Mouse (Mus musculus): ENCODE data around the gene Cdh20. TPM values are rescaled to one million over a fixed set of nuclear protein-coding genes. Genes with fewer than 3 reads are reported as not detected.

The Cdh20 gene
- 2.9 and 4.1 TPM in 2 replicates for polyA plus RNA-seq (2015; fragmentation: Nextera tagmentation; extraction: Ambion mirVana)

GRCm38 (mm10) chr1:104768371-104769249 lies at the start of gene Cdh20:
Gene Cdh20, plus strand, starts transcription at chr1:104768529.
- Histone ChIP-seq H3K9ac (ENCODE audit: low read depth, low read length) (peak within 1 kb of the TSS; percentile 80), H3K27ac (ENCODE audit: low read length) (peak within 1 kb of the TSS; percentile 23; the same call in 1 of the 2 replicates)
- whole genome bisulfite sequencing = under 1% methylated on average over 46 of the region's 46 CpGs

GRCm38 (mm10) chr1:104746816-104747215 lies 21.5 kb upstream of the Cdh20 start:
- H3K4me1 ChIP-seq (ENCODE audit: control insufficient read depth, insufficient read depth, low read length) = no peaks in the 10 kb centered on the region
- no peak overlapping the region for H3K4me3 ChIP-seq (ENCODE audit: low read depth, low read length)
- no peaks in the 10 kb centered on the region for H3K9me3 ChIP-seq (replicated peaks; ENCODE audit: control insufficient read depth, low read length, poor library complexity, severe bottlenecking)
- ATAC-seq = peak; percentile 71
- no peaks in the 10 kb centered on the region for H3K36me3 ChIP-seq (ENCODE audit: control insufficient read depth, insufficient read depth, low read length)
- no peaks in the 10 kb centered on the region for H3K27me3 ChIP-seq (ENCODE audit: control insufficient read depth, insufficient read depth, low read depth, low read length)
- H3K4me2 ChIP-seq (ENCODE audit: low read length) = no peak overlapping the region
- H3K9ac ChIP-seq (ENCODE audit: low read depth, low read length) = no peak overlapping the region
- 6% methylated on average over 1 of the region's 1 CpGs for WGBS
- no peak overlapping the region for H3K27ac ChIP-seq (ENCODE audit: low read length)

More at GRCm38 (mm10) chr1:104768371-104769249, at the start of gene Cdh20:
- Histone ChIP-seq H3K4me3 (ENCODE audit: low read depth, low read length) (peak within 1 kb of the TSS; percentile 65), H3K9me3 (replicated peaks; ENCODE audit: control insufficient read depth, low read length, poor library complexity, severe bottlenecking) (no peaks in the 10 kb centered on the region), H3K4me1 (ENCODE audit: control insufficient read depth, insufficient read depth, low read length) (peaks cover 8% of the 10 kb centered on the region), H3K27me3 (ENCODE audit: control insufficient read depth, insufficient read depth, low read depth, low read length) (no peaks in the 10 kb centered on the region), H3K4me2 (ENCODE audit: low read length) (peak within 1 kb of the TSS; percentile 99), H3K36me3 (ENCODE audit: control insufficient read depth, insufficient read depth, low read length) (no peaks in the 10 kb centered on the region)
- ATAC-seq = peak; percentile 85

GRCm38 (mm10) chr1:104747438-104747837 lies 20.9 kb upstream of the Cdh20 start:
- H3K4me1 ChIP-seq (ENCODE audit: control insufficient read depth, insufficient read depth, low read length) = no peaks in the 10 kb centered on the region
- H3K27ac ChIP-seq (ENCODE audit: low read length) = no peak overlapping the region
- H3K9ac ChIP-seq (ENCODE audit: low read depth, low read length) = no peak overlapping the region
- no peak overlapping the region for H3K4me2 ChIP-seq (ENCODE audit: low read length)
- no peaks in the 10 kb centered on the region for H3K9me3 ChIP-seq (replicated peaks; ENCODE audit: control insufficient read depth, low read length, poor library complexity, severe bottlenecking)
- no peak overlapping the region for H3K4me3 ChIP-seq (ENCODE audit: low read depth, low read length)
- H3K36me3 ChIP-seq (ENCODE audit: control insufficient read depth, insufficient read depth, low read length) = no peaks in the 10 kb centered on the region
- no peaks in the 10 kb centered on the region for H3K27me3 ChIP-seq (ENCODE audit: control insufficient read depth, insufficient read depth, low read depth, low read length)
- 49% methylated on average over 4 of the region's 4 CpGs for WGBS
- no peak for ATAC-seq

- Histone ChIP-seq H3K4me3 (ENCODE audit: low read depth, low read length) (no peak overlapping the region), H3K27me3 (ENCODE audit: control insufficient read depth, insufficient read depth, low read depth, low read length) (no peaks in the 10 kb centered on the region), H3K4me1 (ENCODE audit: control insufficient read depth, insufficient read depth, low read length) (no peaks in the 10 kb centered on the region), H3K27ac (ENCODE audit: low read length) (no peak overlapping the region), H3K36me3 (ENCODE audit: control insufficient read depth, insufficient read depth, low read length) (no peaks in the 10 kb centered on the region), H3K9ac (ENCODE audit: low read depth, low read length) (no peak overlapping the region), H3K9me3 (replicated peaks; ENCODE audit: control insufficient read depth, low read length, poor library complexity, severe bottlenecking) (no peaks in the 10 kb centered on the region), H3K4me2 (ENCODE audit: low read length) (no peak overlapping the region)
- ATAC-seq = no peak
- WGBS = 77% methylated on average over 8 of the region's 8 CpGs
Observed at GRCm38 (mm10) chr1:104754483-104754882, 13.8 kb upstream of the Cdh20 start.

- Histone ChIP-seq H3K36me3 (ENCODE audit: control insufficient read depth, insufficient read depth, low read length) (no peaks in the 10 kb centered on the region), H3K27ac (ENCODE audit: low read length) (no peak overlapping the region), H3K4me3 (ENCODE audit: low read depth, low read length) (no peak overlapping the region), H3K9me3 (replicated peaks; ENCODE audit: control insufficient read depth, low read length, poor library complexity, severe bottlenecking) (no peaks in the 10 kb centered on the region), H3K4me2 (ENCODE audit: low read length) (no peak overlapping the region), H3K27me3 (ENCODE audit: control insufficient read depth, insufficient read depth, low read depth, low read length) (no peaks in the 10 kb centered on the region), H3K4me1 (ENCODE audit: control insufficient read depth, insufficient read depth, low read length) (no peaks in the 10 kb centered on the region), H3K9ac (ENCODE audit: low read depth, low read length) (no peak overlapping the region)
- ATAC-seq = no peak
- WGBS = 47% methylated on average over 4 of the region's 4 CpGs
Observed at GRCm38 (mm10) chr1:104755896-104756295, 12.4 kb upstream of the Cdh20 start.

- 0% methylated on average over 12 of the region's 12 CpGs for WGBS
- Histone ChIP-seq H3K27ac (ENCODE audit: low read length) (peak overlapping the region; percentile 23; the same call in 1 of the 2 replicates), H3K4me1 (ENCODE audit: control insufficient read depth, insufficient read depth, low read length) (peaks cover 8% of the 10 kb centered on the region), H3K4me3 (ENCODE audit: low read depth, low read length) (peak overlapping the region; percentile 65), H3K9ac (ENCODE audit: low read depth, low read length) (peak overlapping the region; percentile 80), H3K27me3 (ENCODE audit: control insufficient read depth, insufficient read depth, low read depth, low read length) (no peaks in the 10 kb centered on the region), H3K36me3 (ENCODE audit: control insufficient read depth, insufficient read depth, low read length) (no peaks in the 10 kb centered on the region), H3K4me2 (ENCODE audit: low read length) (peak overlapping the region; percentile 99), H3K9me3 (replicated peaks; ENCODE audit: control insufficient read depth, low read length, poor library complexity, severe bottlenecking) (no peaks in the 10 kb centered on the region)
- peak; percentile 74 for ATAC-seq
Observed at GRCm38 (mm10) chr1:104769250-104769607, 900 bp downstream of the Cdh20 start.

- ATAC-seq = no peak
- Histone ChIP-seq H3K36me3 (ENCODE audit: control insufficient read depth, insufficient read depth, low read length) (no peaks in the 10 kb centered on the region), H3K4me3 (ENCODE audit: low read depth, low read length) (no peak overlapping the region), H3K4me1 (ENCODE audit: control insufficient read depth, insufficient read depth, low read length) (peaks cover 8% of the 10 kb centered on the region), H3K27me3 (ENCODE audit: control insufficient read depth, insufficient read depth, low read depth, low read length) (no peaks in the 10 kb centered on the region), H3K9me3 (replicated peaks; ENCODE audit: control insufficient read depth, low read length, poor library complexity, severe bottlenecking) (no peaks in the 10 kb centered on the region), H3K4me2 (ENCODE audit: low read length) (peak overlapping the region; percentile 16; the same call in 1 of the 2 replicates), H3K9ac (ENCODE audit: low read depth, low read length) (no peak overlapping the region), H3K27ac (ENCODE audit: low read length) (no peak overlapping the region)
- WGBS = 48% methylated on average over 4 of the region's 4 CpGs
Observed at GRCm38 (mm10) chr1:104771937-104772336, 3.6 kb downstream of the Cdh20 start.

- Histone ChIP-seq H3K9me3 (replicated peaks; ENCODE audit: control insufficient read depth, low read length, poor library complexity, severe bottlenecking) (no peaks in the 10 kb centered on the region), H3K4me1 (ENCODE audit: control insufficient read depth, insufficient read depth, low read length) (peaks cover 5% of the 10 kb centered on the region), H3K36me3 (ENCODE audit: control insufficient read depth, insufficient read depth, low read length) (no peaks in the 10 kb centered on the region), H3K27me3 (ENCODE audit: control insufficient read depth, insufficient read depth, low read depth, low read length) (no peaks in the 10 kb centered on the region), H3K4me3 (ENCODE audit: low read depth, low read length) (no peak overlapping the region), H3K27ac (ENCODE audit: low read length) (no peak overlapping the region), H3K4me2 (ENCODE audit: low read length) (no peak overlapping the region), H3K9ac (ENCODE audit: low read depth, low read length) (no peak overlapping the region)
- WGBS = 94% methylated on average over 2 of the region's 2 CpGs
- ATAC-seq = no peak
Observed at GRCm38 (mm10) chr1:104773207-104773606, 4.9 kb downstream of the Cdh20 start.

GRCm38 (mm10) chr1:104793488-104793887 lies 25.2 kb downstream of the Cdh20 start:
- Histone ChIP-seq H3K4me1 (ENCODE audit: control insufficient read depth, insufficient read depth, low read length) (peaks cover 2% of the 10 kb centered on the region; the same call in 1 of the 2 replicates), H3K9me3 (replicated peaks; ENCODE audit: control insufficient read depth, low read length, poor library complexity, severe bottlenecking) (no peaks in the 10 kb centered on the region), H3K27ac (ENCODE audit: low read length) (no peak overlapping the region), H3K4me2 (ENCODE audit: low read length) (no peak overlapping the region), H3K9ac (ENCODE audit: low read depth, low read length) (no peak overlapping the region), H3K27me3 (ENCODE audit: control insufficient read depth, insufficient read depth, low read depth, low read length) (no peaks in the 10 kb centered on the region), H3K36me3 (ENCODE audit: control insufficient read depth, insufficient read depth, low read length) (no peaks in the 10 kb centered on the region), H3K4me3 (ENCODE audit: low read depth, low read length) (no peak overlapping the region)
- WGBS = 39% methylated on average over 3 of the region's 3 CpGs
- no peak for ATAC-seq
